Mouse (Mus musculus) midbrain, postnatal 0 days (tissue): ENCODE results near the gene Smyd1. TPM values are rescaled to one million over a fixed set of nuclear protein-coding genes. Genes with fewer than 3 reads are reported as not detected.

ENCODE experiments used
- ATAC-seq: fragments of 200-750 bp; cut with Nextera tagmentation; 2 replicates; pipeline ENCODE4 v1.8.0; 2017; ENCODE audit warnings: moderate number of reproducible peaks, mild to moderate bottlenecking, moderate TSS enrichment, moderate library complexity; ENCODE audit not compliant: low FRiP score
- DNase-seq: peaks from one replicate; pipeline ENCODE4 v3.0.0-alpha.2; 2015; ENCODE audit warnings: low spot score
- H3K27ac ChIP-seq: fragments of 300-500 bp; sonication (generic); 2 replicates; pipeline ENCODE4 v1.5.1; 2014; ENCODE audit warnings: low read depth, mild to moderate bottlenecking, low read length, mixed read lengths
- H3K27me3 ChIP-seq: fragments of 300-500 bp; sonication (generic); 2 replicates; pipeline ENCODE4 v1.6.1; 2014; ENCODE audit warnings: low read length, control low read depth, mixed read lengths; ENCODE audit not compliant: insufficient read depth
- H3K36me3 ChIP-seq: fragments of 300-500 bp; sonication (generic); 2 replicates; pipeline ENCODE4 v1.6.1; 2014; ENCODE audit warnings: low read length, control low read depth, mixed read lengths; ENCODE audit not compliant: insufficient read depth
- H3K4me1 ChIP-seq: fragments of 300-500 bp; sonication (generic); 2 replicates; pipeline ENCODE4 v1.6.1; 2014; ENCODE audit warnings: mild to moderate bottlenecking, control low read depth, antibody characterized with exemption, low read length, mixed read lengths; ENCODE audit not compliant: insufficient read depth
- H3K4me2 ChIP-seq: fragments of 300-500 bp; sonication (generic); 2 replicates; pipeline ENCODE4 v1.6.1; 2014; ENCODE audit warnings: low read depth, mild to moderate bottlenecking, low read length, mixed read lengths; ENCODE audit not compliant: poor library complexity, severe bottlenecking
- H3K4me3 ChIP-seq: fragments of 300-500 bp; sonication (generic); 2 replicates; pipeline ENCODE4 v1.5.1; 2014; ENCODE audit warnings: low read depth, mild to moderate bottlenecking, low read length, moderate library complexity
- H3K9ac ChIP-seq: fragments of 300-500 bp; sonication (generic); replicated peaks from 2 replicates; pipeline ENCODE4 v1.6.1; 2014; ENCODE audit warnings: mild to moderate bottlenecking, low read length, moderate library complexity, mixed read lengths; ENCODE audit not compliant: poor library complexity, severe bottlenecking
- H3K9me3 ChIP-seq: fragments of 300-500 bp; sonication (generic); 2 replicates; pipeline ENCODE4 v1.6.1; 2016; ENCODE audit warnings: low read length, control low read depth
- CTCF ChIP-seq: IDR thresholded peaks from 2 replicates; pipeline ENCODE4 v1.5.1; 2016; ENCODE audit warnings: antibody characterized with exemption, mild to moderate bottlenecking
- WGBS: fragments of 180-500 bp; shearing (Covaris S2); extraction: QIAGEN DNeasy Blood & Tissue Kit; methylation state at CpG from one replicate; pipeline ENCODE4 v1.1.7; 2014; 5-methylcytosine and 5-hydroxymethylcytosine counted together
- polyA plus RNA-seq: library from polyadenylated mRNA; unstranded; fragments of >200 nt; fragmentation: Nextera tagmentation; extraction: Ambion mirVana; gene quantifications from 2 replicates; pipeline ENCODE4 v1.2.1, GENCODE M21; 2015
- total RNA-seq: library from RNA; depleted of rRNA; stranded (reverse); fragments of >200 nt; gene quantifications from 2 replicates; pipeline ENCODE4 v1.2.3, GENCODE M21; 2014

The Smyd1 gene
- total and polyA plus RNA-seq, 2 experiments from 2014 or later = 0.30 to 1.3 TPM

DNA sequence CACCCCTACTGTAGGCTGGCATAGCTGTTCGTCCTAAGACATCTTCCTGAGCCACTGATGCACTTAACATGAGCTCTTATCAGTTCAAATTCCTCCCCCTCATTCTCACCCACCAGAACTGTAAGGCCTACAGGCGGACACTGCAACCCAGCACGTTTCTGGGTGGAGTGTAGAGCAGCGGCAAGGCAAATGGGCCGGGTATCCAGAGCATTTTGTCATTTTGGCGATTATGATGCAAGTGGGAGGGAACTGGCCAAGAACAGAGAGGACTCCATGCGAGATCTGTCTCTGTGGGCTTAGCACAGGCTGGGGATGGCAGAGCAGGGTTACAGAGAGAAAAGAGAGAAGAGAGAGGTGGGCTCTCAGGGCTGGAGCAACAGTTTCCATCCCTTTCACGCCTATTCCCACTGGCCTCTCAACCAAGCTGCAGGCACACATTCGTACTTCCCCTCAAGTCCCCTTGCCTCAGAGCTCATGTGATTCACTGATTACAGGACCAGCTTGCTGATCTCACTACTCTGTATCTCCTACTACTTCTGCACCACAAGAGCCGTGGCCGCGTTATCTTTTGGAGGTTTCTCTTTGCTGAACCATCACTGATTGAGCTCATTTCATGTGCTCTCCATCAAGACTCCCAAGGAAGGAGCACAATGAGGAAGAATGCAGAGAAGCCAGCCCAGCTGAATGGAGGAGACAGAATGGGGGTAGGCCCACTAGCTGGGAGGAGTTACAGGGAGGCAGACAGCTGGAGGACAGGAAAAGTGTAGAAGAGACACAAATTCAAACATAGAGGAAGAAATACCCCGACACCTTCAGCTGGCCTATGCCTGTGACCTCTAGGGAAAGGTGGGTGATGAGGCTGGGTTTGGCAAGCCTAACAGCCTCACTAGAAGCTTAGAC lies 124.1 kb downstream of the Smyd1 start:
- WGBS = 86% methylated on average over 13 of the region's 13 CpGs
- ATAC-seq = no peak
- Histone ChIP-seq H3K27me3 (no peaks in the 10 kb centered on the region), H3K4me3 (no peak overlapping the region), H3K9me3 (no peaks in the 10 kb centered on the region), H3K9ac (no peak overlapping the region), H3K4me1 (no peaks in the 10 kb centered on the region), H3K27ac (no peak overlapping the region), H3K36me3 (no peaks in the 10 kb centered on the region), H3K4me2 (no peak overlapping the region)
- DNase-seq = no peak
- no peak for TF ChIP-seq CTCF

DNA sequence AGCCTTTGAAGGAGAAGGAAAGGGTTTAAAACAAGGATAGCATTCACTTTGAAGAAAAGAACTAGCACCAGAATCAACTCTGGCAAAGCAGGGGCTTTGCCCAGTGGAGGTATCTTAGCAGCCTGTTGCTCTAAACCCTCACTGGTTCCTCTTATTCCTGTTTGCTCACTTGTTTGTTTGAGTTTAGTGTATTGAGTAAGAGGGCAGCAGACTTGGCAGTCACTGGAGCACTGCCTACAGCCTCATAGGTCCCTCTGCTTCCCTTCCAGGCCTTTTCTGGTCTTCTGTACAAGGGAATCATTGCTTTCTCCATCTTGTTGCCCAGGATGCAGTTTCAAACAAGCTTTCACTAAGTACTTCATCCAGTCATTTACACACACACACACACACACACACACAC lies 125.9 kb downstream of the Smyd1 start:
- Histone ChIP-seq H3K36me3 (no peaks in the 10 kb centered on the region), H3K27ac (no peak overlapping the region), H3K4me3 (no peak overlapping the region), H3K9me3 (no peaks in the 10 kb centered on the region), H3K4me1 (no peaks in the 10 kb centered on the region), H3K9ac (no peak overlapping the region), H3K4me2 (no peak overlapping the region), H3K27me3 (no peaks in the 10 kb centered on the region)
- no peak for TF ChIP-seq CTCF
- no peak for ATAC-seq
- DNase-seq = no peak

DNA sequence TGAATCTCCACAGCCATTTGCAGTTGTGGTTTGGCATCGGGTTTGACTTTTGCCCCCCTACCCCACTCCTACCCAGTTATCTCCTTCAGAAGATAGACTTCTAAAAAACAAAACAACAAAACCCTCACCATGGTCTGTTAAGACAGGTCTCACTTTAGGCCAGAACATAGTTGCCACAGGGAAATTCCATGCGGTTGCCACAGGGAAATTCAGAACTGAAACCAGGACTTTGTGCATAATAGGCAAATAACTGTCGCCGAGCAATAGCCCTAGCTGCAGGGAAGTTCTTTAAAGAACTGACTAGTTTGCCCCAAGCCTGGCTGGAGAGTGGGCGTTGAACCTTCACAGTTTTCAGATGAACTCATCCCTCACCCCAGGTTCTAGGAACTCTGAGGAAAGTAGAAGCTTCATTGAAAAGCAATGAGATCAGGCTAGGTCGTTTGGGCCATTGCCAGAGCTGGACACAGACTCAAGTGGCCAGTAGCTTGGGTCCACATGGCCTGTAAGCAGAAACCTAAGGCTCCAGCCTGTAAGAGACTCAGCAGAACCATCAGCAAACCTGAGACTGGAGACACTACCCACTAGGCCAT lies 128.8 kb downstream of the Smyd1 start:
- Histone ChIP-seq H3K36me3 (no peaks in the 10 kb centered on the region), H3K4me2 (no peak overlapping the region), H3K27ac (no peak overlapping the region), H3K9ac (no peak overlapping the region), H3K4me3 (no peak overlapping the region), H3K9me3 (no peaks in the 10 kb centered on the region), H3K27me3 (no peaks in the 10 kb centered on the region), H3K4me1 (no peaks in the 10 kb centered on the region)
- DNase-seq (no peak), ATAC-seq (no peak)
- WGBS = 80% methylated on average over 6 of the region's 6 CpGs
- TF ChIP-seq CTCF = no peak

DNA sequence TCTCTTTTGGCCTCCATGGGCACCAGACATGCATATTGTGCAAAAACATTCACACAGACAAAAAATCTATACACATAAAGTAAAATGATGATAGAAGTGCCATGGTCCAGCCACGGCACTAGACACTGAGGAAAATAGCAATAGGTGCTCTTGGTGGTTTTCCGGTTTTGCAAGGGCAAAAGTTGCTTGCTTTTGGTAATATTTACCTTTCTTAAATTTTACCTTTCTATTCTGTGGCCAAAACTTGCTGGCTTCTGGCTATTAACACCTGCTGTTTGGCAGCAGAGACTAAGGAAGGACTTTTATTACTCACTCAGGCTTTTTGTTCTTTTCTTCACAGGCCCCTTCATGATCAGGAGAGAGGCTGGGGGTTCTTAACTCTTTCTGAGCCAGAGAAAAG lies 131.5 kb downstream of the Smyd1 start:
- TF ChIP-seq CTCF = no peak
- no peak overlapping the region for H3K4me3 ChIP-seq
- no peak for ATAC-seq
- no peak overlapping the region for H3K9ac ChIP-seq
- no peaks in the 10 kb centered on the region for H3K4me1 ChIP-seq
- no peak for DNase-seq
- no peaks in the 10 kb centered on the region for H3K27me3 ChIP-seq
- WGBS = 93% methylated on average over 2 of the region's 2 CpGs
- no peak overlapping the region for H3K27ac ChIP-seq
- no peak overlapping the region for H3K4me2 ChIP-seq
- no peaks in the 10 kb centered on the region for H3K9me3 ChIP-seq
- no peaks in the 10 kb centered on the region for H3K36me3 ChIP-seq

DNA sequence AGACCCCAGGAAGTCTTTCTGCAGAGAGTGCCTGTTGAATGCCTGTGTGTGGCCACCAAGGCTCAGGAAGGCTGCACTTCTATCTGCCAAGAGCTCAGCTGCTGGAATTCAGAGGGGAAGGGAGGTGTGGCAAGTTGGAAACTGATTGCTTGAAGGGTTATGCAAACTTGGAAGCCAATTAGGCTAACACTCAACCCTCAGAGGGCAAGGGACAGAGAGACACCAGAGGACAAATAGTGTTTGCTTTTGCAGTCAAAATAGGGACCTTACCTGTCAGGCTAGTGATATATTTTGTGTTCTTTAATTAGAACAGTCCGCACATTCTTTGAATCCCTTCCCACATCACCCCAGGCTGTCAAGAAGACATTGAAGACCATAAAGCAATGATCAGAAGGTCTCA lies 132.5 kb downstream of the Smyd1 start:
- no peaks in the 10 kb centered on the region for H3K27me3 ChIP-seq
- ATAC-seq (no peak), DNase-seq (no peak)
- no peak for TF ChIP-seq CTCF
- H3K9ac ChIP-seq = no peak overlapping the region
- 91% methylated on average over 1 of the region's 1 CpGs for WGBS
- no peaks in the 10 kb centered on the region for H3K9me3 ChIP-seq
- H3K36me3 ChIP-seq = no peaks in the 10 kb centered on the region
- no peak overlapping the region for H3K4me2 ChIP-seq
- no peak overlapping the region for H3K4me3 ChIP-seq
- no peaks in the 10 kb centered on the region for H3K4me1 ChIP-seq
- H3K27ac ChIP-seq = no peak overlapping the region

DNA sequence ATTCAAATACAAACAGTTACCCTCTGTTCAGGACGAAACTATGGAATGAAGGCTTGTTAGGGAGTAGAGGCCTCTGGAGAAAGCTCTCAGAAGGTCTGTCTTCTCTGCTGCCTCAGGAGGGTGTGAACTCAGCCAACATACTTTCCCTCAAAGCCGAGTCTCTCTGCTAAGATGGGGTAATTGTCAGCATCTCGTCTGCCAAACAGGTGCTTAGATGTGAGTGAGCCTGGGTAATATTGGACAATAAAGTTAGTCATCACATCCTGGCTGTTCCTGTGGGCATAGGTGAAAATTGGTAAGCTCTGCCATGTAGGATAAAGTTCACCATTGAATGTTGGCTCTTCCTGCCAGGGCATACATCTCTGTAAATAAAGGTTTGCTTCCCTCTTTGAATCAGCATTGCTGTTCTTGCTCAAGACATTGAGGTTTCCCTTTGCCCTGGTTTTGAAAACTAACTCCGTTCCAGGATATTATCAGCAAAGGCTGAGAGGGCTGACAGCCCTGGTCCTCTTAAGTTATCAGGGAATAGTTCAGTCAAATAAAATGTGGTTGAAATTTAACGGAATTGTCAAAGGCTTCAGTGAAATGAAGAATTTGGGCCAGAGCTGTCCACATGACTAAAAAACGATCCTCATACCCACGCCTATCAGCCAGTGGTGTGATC lies 137.0 kb downstream of the Smyd1 start:
- DNase-seq (no peak), ATAC-seq (no peak)
- 90% methylated on average over 7 of the region's 7 CpGs for WGBS
- Histone ChIP-seq H3K9ac (no peak overlapping the region), H3K4me1 (no peaks in the 10 kb centered on the region), H3K4me3 (no peak overlapping the region), H3K27ac (no peak overlapping the region), H3K9me3 (no peaks in the 10 kb centered on the region), H3K36me3 (no peaks in the 10 kb centered on the region), H3K4me2 (no peak overlapping the region), H3K27me3 (no peaks in the 10 kb centered on the region)
- no peak for TF ChIP-seq CTCF
